Mouse (Mus musculus) telencephalon, adult 2 months (tissue): ENCODE measurements around the gene Zfp933.
"Not testable (repeated sequence)": the region's sequence is repeated elsewhere in the genome, so short reads cannot be mapped to it uniquely, and the experiment has no call there.

Source experiments
- DNase-seq: peaks from one replicate; pipeline ENCODE4 v3.0.0-alpha.2; 2011; ENCODE audit warnings: low read depth, low spot score

The Zfp933 gene

DNA sequence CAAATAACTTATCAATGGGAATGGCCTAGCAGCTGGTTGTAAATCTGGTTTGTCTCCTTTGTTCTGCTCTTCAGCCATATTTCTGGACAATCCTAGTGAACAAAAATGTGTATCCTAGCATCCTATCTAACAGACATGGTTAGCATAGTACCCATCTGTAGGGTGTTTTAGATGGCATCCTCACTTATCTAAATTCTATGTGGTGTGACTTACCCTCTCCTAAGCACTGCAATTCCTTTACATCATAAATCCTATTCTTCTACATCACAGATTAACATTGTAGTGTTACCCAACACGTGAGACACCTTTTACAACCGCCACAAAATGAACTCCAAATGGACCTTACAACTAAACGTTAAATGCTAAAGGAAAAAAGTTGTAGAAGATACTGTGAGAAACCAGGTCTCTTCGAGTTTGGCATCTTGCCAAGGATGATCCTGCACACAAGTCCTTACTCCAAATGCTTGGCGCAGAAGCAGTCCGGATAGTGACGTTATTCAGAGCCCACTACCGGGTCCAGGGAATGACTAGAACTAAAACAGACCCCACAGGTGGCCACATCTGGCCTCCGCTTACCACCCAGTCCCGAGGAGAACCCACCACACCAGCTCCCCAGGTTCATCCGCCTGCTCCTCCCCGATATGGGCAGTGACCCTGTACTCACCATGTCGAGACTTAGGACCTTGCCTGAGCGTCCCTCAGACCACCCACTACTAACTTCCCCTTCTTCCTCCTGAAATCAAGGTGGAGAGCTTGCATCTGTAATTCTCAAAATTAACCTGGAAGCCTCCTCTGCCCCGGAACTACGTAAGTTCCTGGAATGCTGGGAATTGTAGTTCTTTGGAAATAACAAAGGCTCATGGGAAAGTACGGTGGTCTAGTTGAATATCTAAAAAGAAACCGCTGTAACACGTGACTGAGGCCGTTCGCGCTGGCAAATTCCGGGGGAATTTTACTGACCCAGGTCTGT, at the start of gene Zfp933:
Gene Zfp933 (minus strand): TSS at position 753 of the 970 bp plus-strand sequence.
- peak; percentile 97 for DNase-seq

DNA sequence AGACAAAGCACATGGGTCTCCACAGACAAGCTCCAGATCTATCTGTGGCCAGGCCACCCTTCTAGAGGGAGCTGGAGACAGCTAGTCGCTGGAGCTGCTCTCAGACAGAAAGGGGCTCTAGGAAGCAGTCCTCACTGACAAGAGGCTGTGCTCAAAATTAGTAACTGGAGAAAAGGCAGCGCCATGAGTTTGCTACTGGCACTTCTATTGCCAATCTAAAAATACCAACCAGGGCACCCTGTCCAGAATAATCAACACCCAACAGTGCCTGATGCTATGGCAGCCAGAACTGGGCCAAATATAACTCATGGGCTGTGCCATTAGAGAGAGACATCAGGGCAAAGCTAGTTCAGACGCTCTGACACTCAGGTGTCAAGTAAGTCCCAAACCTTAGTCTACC, 49.2 kb upstream of the Zfp933 start:
- peak; percentile 59 for DNase-seq

GRCm38 (mm10) chr4:147896411-147896810, 48.2 kb upstream of the Zfp933 start:
- DNase-seq: no peak

GRCm38 (mm10) chr4:147895815-147896330, 47.7 kb upstream of the Zfp933 start:
- DNase-seq: no peak

- no peak for DNase-seq
Observed at GRCm38 (mm10) chr4:147890341-147890740, 42.2 kb upstream of the Zfp933 start.

- DNase-seq: no peak
Observed at GRCm38 (mm10) chr4:147888237-147888636, 40.1 kb upstream of the Zfp933 start.

DNA sequence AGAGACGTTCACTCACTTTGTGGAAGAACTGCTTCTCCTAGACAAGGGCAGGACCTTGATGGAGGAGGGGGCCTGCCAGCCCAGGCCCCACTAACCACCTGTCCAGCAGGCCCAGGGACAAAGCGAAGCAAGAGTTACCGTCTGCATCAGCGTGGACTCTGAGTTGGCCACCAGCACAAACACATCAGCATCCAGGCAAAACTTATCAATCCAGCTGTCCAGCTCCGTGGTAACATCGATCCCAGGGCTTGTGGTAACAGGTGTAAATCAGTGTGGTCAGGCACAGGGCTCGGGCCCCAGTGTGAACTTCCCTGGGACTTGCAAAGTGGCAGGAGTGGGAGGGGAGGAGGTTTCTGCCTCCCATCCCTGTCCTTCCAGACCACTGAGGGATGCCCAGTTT, 39.1 kb upstream of the Zfp933 start:
- DNase-seq: no peak

- no peak for DNase-seq
Observed at GRCm38 (mm10) chr4:147886158-147886557, 38.0 kb upstream of the Zfp933 start.

DNA sequence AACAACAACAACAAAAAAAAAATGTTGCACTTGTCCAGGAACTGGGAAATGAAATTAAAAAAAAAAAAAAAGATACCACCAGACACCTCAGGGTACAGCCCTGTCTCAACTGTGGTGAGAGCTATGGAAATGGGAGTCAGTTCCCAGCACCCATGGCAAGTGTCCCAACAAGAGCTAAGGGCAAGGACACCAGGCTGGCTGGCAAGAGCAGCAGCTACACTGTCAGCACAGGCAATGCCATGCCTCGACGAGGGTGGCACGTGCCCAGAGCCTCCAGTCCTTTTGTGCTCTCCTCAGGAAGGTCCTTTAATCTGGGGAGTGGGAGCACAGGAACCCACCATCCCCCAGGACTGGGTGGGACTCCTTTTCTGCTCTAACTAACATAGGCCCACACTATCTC, 36.0 kb upstream of the Zfp933 start:
- no peak for DNase-seq

- DNase-seq: no peak
Observed at GRCm38 (mm10) chr4:147883041-147883440, 34.9 kb upstream of the Zfp933 start.

- no peak for DNase-seq
Observed at GRCm38 (mm10) chr4:147881792-147882191, 33.6 kb upstream of the Zfp933 start.

DNA sequence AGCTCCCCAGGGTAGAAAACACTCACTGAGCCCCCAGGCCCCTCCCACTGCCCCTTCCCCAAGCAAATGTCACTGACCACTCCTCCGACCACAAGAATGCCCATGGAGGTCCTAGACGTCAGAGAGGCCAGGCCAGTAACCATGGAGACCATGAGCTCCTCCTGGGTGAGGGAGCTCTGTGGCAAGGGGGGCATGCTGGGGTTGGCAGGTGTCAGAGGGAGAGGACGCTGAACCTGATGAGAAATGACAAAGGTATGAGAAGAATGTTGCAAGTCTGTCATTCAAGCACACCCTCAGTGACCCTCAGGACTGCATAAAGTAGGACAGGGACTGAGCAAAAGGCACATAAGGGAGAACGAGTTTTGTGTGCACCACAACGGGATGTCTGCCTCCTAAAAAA, 31.7 kb upstream of the Zfp933 start:
- no peak for DNase-seq

- no peak for DNase-seq
Observed at GRCm38 (mm10) chr4:147879456-147879855, 31.3 kb upstream of the Zfp933 start.

GRCm38 (mm10) chr4:147878537-147878936, 30.4 kb upstream of the Zfp933 start:
- DNase-seq: no peak

GRCm38 (mm10) chr4:147875852-147876575, 27.8 kb upstream of the Zfp933 start:
- no peak for DNase-seq

GRCm38 (mm10) chr4:147869238-147869637, 21.1 kb upstream of the Zfp933 start:
- DNase-seq: no peak

DNA sequence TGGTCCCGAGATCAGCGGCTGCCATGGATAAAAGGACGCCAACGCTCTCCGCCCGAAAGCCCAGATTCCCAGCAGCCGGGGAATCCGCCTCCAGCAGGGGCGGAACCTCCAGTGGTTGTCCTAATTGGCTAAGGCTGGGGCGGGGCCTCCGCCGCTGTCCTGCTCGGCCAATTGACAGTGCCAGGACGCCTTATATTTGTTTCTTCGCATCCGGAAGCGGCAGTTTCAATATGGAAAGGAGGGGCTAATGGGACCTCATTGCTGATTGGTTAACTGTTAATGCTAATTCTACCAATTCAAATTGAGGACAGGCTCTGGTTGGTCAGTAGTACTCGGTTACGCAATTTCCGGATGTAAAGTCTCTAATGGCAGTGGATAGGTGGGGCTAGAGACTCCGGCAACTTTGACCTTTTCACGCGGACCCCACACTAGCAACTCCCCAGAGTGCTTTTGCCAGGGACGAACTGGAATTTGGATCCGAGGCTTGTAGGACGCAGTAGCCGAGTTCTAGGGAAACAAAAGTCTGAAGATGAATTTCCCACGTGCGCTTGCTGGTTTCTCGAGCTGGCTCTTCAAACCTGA, 20.4 kb upstream of the Zfp933 start, which contains the start of the genes Miip and Fv1:
Gene Miip (minus strand): TSS at position 367 of the 582 bp plus-strand sequence.
Gene Fv1 (plus strand): TSS at position 530 of the 582 bp plus-strand sequence.
- DNase-seq: peak; percentile 99

GRCm38 (mm10) chr4:147867563-147868449, 19.6 kb upstream of the Zfp933 start:
- DNase-seq: no peak

GRCm38 (mm10) chr4:147866793-147867192, 18.6 kb upstream of the Zfp933 start:
- not testable (repeated sequence) for DNase-seq

- DNase-seq: no peak
Observed at GRCm38 (mm10) chr4:147866056-147866455, 17.9 kb upstream of the Zfp933 start.

DNA sequence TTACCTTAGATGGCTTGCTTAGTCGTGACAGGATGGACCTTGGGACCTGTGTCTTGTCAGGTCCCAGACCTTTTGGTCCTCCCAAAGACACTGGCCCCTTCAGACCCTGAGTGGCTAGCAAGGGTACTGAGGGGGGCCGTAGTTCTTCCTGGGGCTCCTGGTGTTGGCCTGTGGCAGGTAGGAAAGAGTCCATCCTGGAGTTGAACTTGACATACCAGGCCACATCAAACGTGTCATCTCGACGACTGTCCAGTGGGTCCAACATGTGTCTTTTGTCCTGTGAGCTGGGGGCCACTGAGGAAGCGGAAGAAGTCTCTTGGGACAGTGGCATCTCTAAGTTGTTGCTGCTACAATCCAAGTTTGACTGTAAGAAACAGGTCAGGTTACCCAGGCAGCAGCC, 17.5 kb upstream of the Zfp933 start:
- DNase-seq: no peak
